Comparison of ENCODE assay signal across 12 mouse cellular contexts in genomic region chr12:86915617-86916016, GRCm38 (mm10). TPM values are rescaled to one million over a fixed set of nuclear protein-coding genes. Genes with fewer than 3 reads are reported as not detected.
DNase-seq lines count a peak whose midpoint lies in the region; ATAC-seq and TF ChIP-seq lines count a peak whose summit lies in the region.
"Had no signal": no experiment of that assay in that cellular context is flagged by ENCODE, and none has a peak within 500 bp of the region (broad histone marks: within the 10 kb centered on the region; RNA-seq: fewer than 3 reads in every experiment).

No protein-coding gene starts in this region.

- H3K36me3 ChIP-seq in hindbrain, embryonic 12.5 days, result no peaks in the 10 kb centered on the region
- no peaks in the 10 kb centered on the region for H3K36me3 ChIP-seq in hindbrain, embryonic 11.5 days (ENCODE audit: control insufficient read depth, insufficient read depth, low read length)
- H3K36me3 ChIP-seq in ES-Bruce4 (ENCODE audit: control insufficient read depth, insufficient read depth, low read length, poor library complexity, severe bottlenecking), result no peaks in the 10 kb centered on the region
- H3K36me3 ChIP-seq: neural tube, embryonic 12.5 days had no signal

- no peak for TF ChIP-seq POLR2A in ES-Bruce4 (IDR thresholded peaks at IDR 0.05; ENCODE audit: insufficient read depth, low read length)

- H3K9me3 ChIP-seq in hindbrain, embryonic 12.5 days (replicated peaks), result no peaks in the 10 kb centered on the region
- H3K9me3 ChIP-seq in hindbrain, embryonic 11.5 days (ENCODE audit: control insufficient read depth, low read length), result no peaks in the 10 kb centered on the region
- no peaks in the 10 kb centered on the region for H3K9me3 ChIP-seq in ES-Bruce4 (replicated peaks; ENCODE audit: control insufficient read depth, insufficient read depth, low read length, poor library complexity, severe bottlenecking)
- H3K9me3 ChIP-seq: neural tube, embryonic 12.5 days had no signal

- H3K9ac ChIP-seq in hindbrain, embryonic 12.5 days, result 0 out of 2 replicates have a peak overlapping the region, but pooled peaks have one; percentile 18
- no peak overlapping the region for H3K9ac ChIP-seq in hindbrain, embryonic 11.5 days (ENCODE audit: low read depth, low read length)
- H3K9ac ChIP-seq in ES-Bruce4 (ENCODE audit: low read depth, poor library complexity, severe bottlenecking), result peak overlapping the region; percentile 16; the same call in 1 of the 2 replicates
- H3K9ac ChIP-seq: neural tube, embryonic 12.5 days had no signal

- H3K4me2 ChIP-seq in hindbrain, embryonic 12.5 days (replicated peaks), result no peak overlapping the region
- no peak overlapping the region for H3K4me2 ChIP-seq in hindbrain, embryonic 11.5 days (replicated peaks; ENCODE audit: low read depth, low read length)
- H3K4me2 ChIP-seq: neural tube, embryonic 12.5 days had no signal

- 78% methylated on average over 7 of the region's 7 CpGs for WGBS in hindbrain, embryonic 12.5 days
- WGBS in hindbrain, embryonic 11.5 days, result 81% methylated on average over 7 of the region's 7 CpGs

- peaks cover 51% of the 10 kb centered on the region for H3K4me1 ChIP-seq in hindbrain, embryonic 12.5 days
- peaks cover 14% of the 10 kb centered on the region for H3K4me1 ChIP-seq in hindbrain, embryonic 11.5 days (replicated peaks; ENCODE audit: control insufficient read depth, insufficient read depth, low read length)
- peaks cover 18% of the 10 kb centered on the region for H3K4me1 ChIP-seq in ES-Bruce4 (ENCODE audit: control insufficient read depth, insufficient read depth, low read length)

- H3K27me3 ChIP-seq in hindbrain, embryonic 12.5 days, result peaks cover 20% of the 10 kb centered on the region
- H3K27me3 ChIP-seq in hindbrain, embryonic 11.5 days (ENCODE audit: control insufficient read depth, insufficient read depth, low read length), result peaks cover 3% of the 10 kb centered on the region; the same call in 1 of the 2 replicates
- H3K27me3 ChIP-seq in ES-Bruce4 (ENCODE audit: control insufficient read depth, insufficient read depth, low read length, poor library complexity, severe bottlenecking), result no peaks in the 10 kb centered on the region

- no peak for DNase-seq in hindbrain, embryonic 11.5 days (ENCODE audit: low spot score)
- peak; percentile 61 for DNase-seq in cerebellum, adult 11 months
- peak; percentile 70 to 82 for DNase-seq in cerebellum, postnatal 14 days
- DNase-seq in retina, postnatal 1 day, result no peak
- no peak for DNase-seq in kidney, adult 18-20 months
- DNase-seq: adrenal gland, adult 2 months; gastrocnemius, postnatal 25 days; liver; thymus, postnatal 14 days had no signal

- TF ChIP-seq CTCF in ES-Bruce4 (IDR thresholded peaks at IDR 0.05; ENCODE audit: low read depth, low read length), result no peak

- H3K27ac ChIP-seq in hindbrain, embryonic 12.5 days, result no peak overlapping the region
- H3K27ac ChIP-seq in hindbrain, embryonic 11.5 days (ENCODE audit: low read depth, low read length), result no peak overlapping the region
- H3K27ac ChIP-seq in ES-Bruce4 (ENCODE audit: insufficient read depth, low read length), result peak overlapping the region; percentile 81
- H3K27ac ChIP-seq: neural tube, embryonic 12.5 days had no signal

- TF ChIP-seq EP300 in ES-Bruce4 (IDR thresholded peaks at IDR 0.05; ENCODE audit: insufficient read depth, low read depth, low read length), result 0 out of 2 replicates have a peak, but pooled peaks have one; percentile 44

- H3K4me3 ChIP-seq in hindbrain, embryonic 12.5 days, result no peak overlapping the region
- H3K4me3 ChIP-seq in hindbrain, embryonic 11.5 days (ENCODE audit: low read depth, low read length), result no peak overlapping the region
- no peak overlapping the region for H3K4me3 ChIP-seq in ES-Bruce4 (ENCODE audit: low read depth, low read length)
- H3K4me3 ChIP-seq: neural tube, embryonic 12.5 days had no signal

- no peak for ATAC-seq in hindbrain, embryonic 12.5 days (ENCODE audit: low FRiP score)
- ATAC-seq in hindbrain, embryonic 11.5 days (ENCODE audit: low FRiP score), result no peak

RNA-seq across cellular contexts. Expression of gene Irf2bpl, which starts 31.0 kb away (rescaled TPM):
- polyA plus RNA-seq in hindbrain, embryonic 12.5 days (2016; fragmentation: Nextera tagmentation; extraction: Ambion mirVana), result 75.9 and 86.3 TPM in 2 replicates
- 16.0 and 21.3 TPM in 2 replicates for polyA plus RNA-seq in hindbrain, embryonic 11.5 days (2014; fragmentation: Nextera tagmentation; extraction: Ambion mirVana)
- 37.9 and 40.3 TPM in 2 replicates for polyA plus RNA-seq in ES-Bruce4 (2011; ENCODE audit: insufficient read depth, insufficient read length, low read depth, missing spikeins)

RNA-seq across cellular contexts. Expression of gene Cipc, which starts 31.2 kb away (rescaled TPM):
- 41.1 and 46.9 TPM in 2 replicates for polyA plus RNA-seq in hindbrain, embryonic 12.5 days (2016; fragmentation: Nextera tagmentation; extraction: Ambion mirVana)
- 32.2 and 39.5 TPM in 2 replicates for polyA plus RNA-seq in hindbrain, embryonic 11.5 days (2014; fragmentation: Nextera tagmentation; extraction: Ambion mirVana)
- 21.2 and 23.5 TPM in 2 replicates for polyA plus RNA-seq in ES-Bruce4 (2011; ENCODE audit: insufficient read depth, insufficient read length, low read depth, missing spikeins)

Comparison
In these comparisons a context has a peak if more than half of its experiments do, and no peak if none do; other contexts are left out.
1. DNase-seq: peak in cerebellum, adult 11 months (single experiment) and cerebellum, postnatal 14 days (2 of 2); none in hindbrain, embryonic 11.5 days (single experiment), retina, postnatal 1 day (single experiment) and kidney, adult 18-20 months (single experiment).